Mouse (Mus musculus) spleen, adult 2 months (tissue): ENCODE data around the gene Bbof1.

Experiments used
- CTCF ChIP-seq: fragments of 200-500 bp; IDR thresholded peaks from 2 replicates; pipeline ENCODE4 v1.5.1; 2011; ENCODE audit warnings: mild to moderate bottlenecking, inconsistent platforms; ENCODE audit not compliant: insufficient read depth, insufficient read length, insufficient replicate concordance; ENCODE audit errors: extremely low read depth
- POLR2A ChIP-seq: fragments of 200-500 bp; IDR thresholded peaks from 2 replicates; pipeline ENCODE4 v1.6.1; 2011; ENCODE audit warnings: low read depth, low read length, inconsistent platforms

DNA sequence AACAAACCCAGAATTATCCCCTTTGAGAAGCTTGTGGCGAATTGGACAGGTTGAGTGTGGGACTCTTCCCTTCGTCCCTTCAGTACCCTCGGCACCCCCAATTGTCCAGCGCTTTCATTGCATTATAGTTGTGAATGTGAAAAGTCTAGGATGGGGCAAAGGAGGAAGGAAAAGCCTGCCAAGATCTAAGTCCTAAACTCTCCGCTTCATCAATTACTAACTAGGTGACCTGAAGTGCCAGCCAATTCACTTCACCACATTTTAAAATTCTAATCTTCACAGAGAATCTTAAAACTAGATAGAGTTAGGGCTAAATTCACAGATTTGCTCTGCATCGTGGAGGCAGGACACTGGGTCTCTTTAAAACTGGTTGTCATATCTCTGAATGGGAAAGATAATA lies 39.3 kb downstream of the Bbof1 start:
- no peak for TF ChIP-seq CTCF
- TF ChIP-seq POLR2A, result no peak
